In the genomic region with DNA sequence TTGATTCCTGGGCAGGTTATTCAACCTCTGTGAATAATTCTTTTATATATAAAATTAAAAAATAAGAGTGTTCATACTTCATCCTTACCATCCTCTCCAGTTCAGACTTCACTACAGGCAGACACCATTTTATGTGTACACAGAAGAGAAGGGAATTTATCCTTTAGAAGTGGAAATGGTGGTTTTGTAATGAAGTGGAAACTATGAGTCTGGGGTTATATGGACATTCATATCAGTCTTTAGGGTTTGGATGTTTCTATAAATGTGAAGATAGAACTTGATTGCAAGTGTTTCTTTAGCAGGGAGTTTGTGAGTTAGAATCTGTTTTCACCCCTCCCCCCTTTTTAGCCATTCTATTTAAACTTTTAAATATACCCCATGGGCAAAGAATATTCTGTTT, we compare ENCODE assay signal across 8 mouse cellular contexts. TPM values are rescaled to one million over a fixed set of nuclear protein-coding genes. Genes with fewer than 3 reads are reported as not detected.
DNase-seq lines count a peak whose midpoint lies in the region; ATAC-seq and TF ChIP-seq lines count a peak whose summit lies in the region.

No protein-coding gene starts in this region.

- no peak overlapping the region for H3K9ac ChIP-seq in heart, adult 2 months (ENCODE audit: low read depth, low read length)
- no peak overlapping the region for H3K9ac ChIP-seq in neural tube, embryonic 11.5 days (ENCODE audit: low read length)
- peak overlapping the region; percentile 99 for H3K9ac ChIP-seq in liver, embryonic 13.5 days
- peak overlapping the region; percentile 93; the same call in 1 of the 2 replicates for H3K9ac ChIP-seq in stomach, postnatal 0 days (ENCODE audit: low read length)

- DNase-seq in heart, adult 2 months: no peak
- no peak for DNase-seq in heart, postnatal 14 days
- no peak for DNase-seq in neural tube, embryonic 11.5 days (ENCODE audit: low spot score)
- no peak for DNase-seq in neural tube, embryonic 10.5 days (ENCODE audit: extremely low spot score, low spot score)
- DNase-seq in liver, embryonic 13.5 days: no peak
- no peak for DNase-seq in stomach, postnatal 0 days (ENCODE audit: low spot score)
- no peak for DNase-seq in retina, postnatal 1 day

- TF ChIP-seq POLR2A in heart, adult 2 months (IDR thresholded peaks at IDR 0.05; ENCODE audit: insufficient read depth, low read depth, low read length): no peak

- H3K27ac ChIP-seq in heart, adult 2 months: peak overlapping the region; percentile 87; the same call in 1 of the 2 replicates
- no peak overlapping the region for H3K27ac ChIP-seq in neural tube, embryonic 11.5 days (ENCODE audit: low read depth, low read length)
- peak overlapping the region; percentile 43; the same call in 1 of the 2 replicates for H3K27ac ChIP-seq in liver, embryonic 13.5 days
- no peak overlapping the region for H3K27ac ChIP-seq in stomach, postnatal 0 days (replicated peaks)

- H3K4me3 ChIP-seq in heart, adult 2 months: peak overlapping the region; percentile 96
- no peak overlapping the region for H3K4me3 ChIP-seq in neural tube, embryonic 11.5 days (ENCODE audit: low read depth, low read length)
- peak overlapping the region; percentile 98 for H3K4me3 ChIP-seq in liver, embryonic 13.5 days (replicated peaks)
- no peak overlapping the region for H3K4me3 ChIP-seq in stomach, postnatal 0 days (ENCODE audit: low read depth, low read length)

- H3K4me1 ChIP-seq in heart, adult 2 months (ENCODE audit: control insufficient read depth, insufficient read depth, low read length): peaks cover 11% of the 10 kb centered on the region
- H3K4me1 ChIP-seq in neural tube, embryonic 11.5 days (ENCODE audit: control insufficient read depth, insufficient read depth, low read length): peaks cover 7% of the 10 kb centered on the region
- H3K4me1 ChIP-seq in liver, embryonic 13.5 days (replicated peaks): peaks cover 52% of the 10 kb centered on the region
- 0 out of 2 replicates have a peak, but pooled peaks cover 3% of the 10 kb centered on the region for H3K4me1 ChIP-seq in stomach, postnatal 0 days (replicated peaks; ENCODE audit: control insufficient read depth, insufficient read depth)

- intact Hi-C loops in heart, adult 2 months (cut with DNase I): no loop called here
- intact Hi-C loops in heart, postnatal 14 days (cut with DNase I): no loop called here

- peaks cover 29% of the 10 kb centered on the region for H3K36me3 ChIP-seq in heart, adult 2 months (ENCODE audit: control insufficient read depth, insufficient read depth, low read length)
- H3K36me3 ChIP-seq in neural tube, embryonic 11.5 days (ENCODE audit: control insufficient read depth, insufficient read depth, low read length): no peaks in the 10 kb centered on the region
- H3K36me3 ChIP-seq in liver, embryonic 13.5 days: no peaks in the 10 kb centered on the region
- no peaks in the 10 kb centered on the region for H3K36me3 ChIP-seq in stomach, postnatal 0 days (ENCODE audit: control insufficient read depth, insufficient read depth, low read length)

- peak overlapping the region; percentile 61 for H3K4me2 ChIP-seq in neural tube, embryonic 11.5 days (ENCODE audit: low read depth)
- peak overlapping the region; percentile 80 for H3K4me2 ChIP-seq in liver, embryonic 13.5 days
- peak overlapping the region; percentile 75; the same call in 1 of the 2 replicates for H3K4me2 ChIP-seq in stomach, postnatal 0 days (replicated peaks; ENCODE audit: low read depth)

- H3K79me2 ChIP-seq in heart, adult 2 months (replicated peaks; ENCODE audit: control insufficient read depth, insufficient read depth, low read length): peaks cover 6% of the 10 kb centered on the region

- TF ChIP-seq EP300 in heart, adult 2 months (IDR thresholded peaks at IDR 0.05; ENCODE audit: insufficient read depth, low read depth, low read length): no peak
- no peak for TF ChIP-seq EP300 in stomach, postnatal 0 days (optimal IDR thresholded peaks at IDR 0.05)

- H3K27me3 ChIP-seq in heart, adult 2 months (ENCODE audit: control insufficient read depth, insufficient read depth, low read length): no peaks in the 10 kb centered on the region
- H3K27me3 ChIP-seq in neural tube, embryonic 11.5 days (ENCODE audit: control insufficient read depth, insufficient read depth, low read length): no peaks in the 10 kb centered on the region
- no peaks in the 10 kb centered on the region for H3K27me3 ChIP-seq in liver, embryonic 13.5 days
- H3K27me3 ChIP-seq in stomach, postnatal 0 days (ENCODE audit: control insufficient read depth, insufficient read depth, low read length): no peaks in the 10 kb centered on the region

- no peak for ATAC-seq in neural tube, embryonic 11.5 days (ENCODE audit: insufficient read depth, low FRiP score, low TSS enrichment)
- no peak for ATAC-seq in liver, embryonic 13.5 days (ENCODE audit: low read depth)
- no peak for ATAC-seq in stomach, postnatal 0 days (ENCODE audit: low FRiP score, low TSS enrichment)
- ATAC-seq in monocyte, adult 5-6 weeks (replicated peaks; ENCODE audit: insufficient number of reproducible peaks, low FRiP score, low TSS enrichment, poor library complexity, severe bottlenecking): no peak

- no peaks in the 10 kb centered on the region for H3K9me3 ChIP-seq in neural tube, embryonic 11.5 days (ENCODE audit: control insufficient read depth, low read length)
- H3K9me3 ChIP-seq in liver, embryonic 13.5 days (replicated peaks): no peaks in the 10 kb centered on the region
- no peaks in the 10 kb centered on the region for H3K9me3 ChIP-seq in stomach, postnatal 0 days (ENCODE audit: control insufficient read depth, low read length)

- no peak for TF ChIP-seq CTCF in heart, adult 2 months (IDR thresholded peaks at IDR 0.05)
- TF ChIP-seq CTCF in stomach, postnatal 0 days (IDR thresholded peaks at IDR 0.05; ENCODE audit: low read depth): no peak

RNA-seq across cellular contexts. Expression of a gene that starts 1.7 kb away (rescaled TPM):
- total RNA-seq in heart, adult 2 months (2021): 10 to 100 TPM; 35.4 to 36.8 TPM
- 8.3 and 18.9 TPM in 2 replicates for polyA plus RNA-seq in heart, adult 2 months (2012; rRNA removed)
- 10 to 100 TPM; 33.7 to 38.1 TPM for total RNA-seq in heart, postnatal 14 days (2021)
- 52.4 and 56.3 TPM in 2 replicates for polyA plus RNA-seq in neural tube, embryonic 11.5 days (2014; fragmentation: Nextera tagmentation; extraction: Ambion mirVana)
- polyA plus RNA-seq in liver, embryonic 13.5 days (2015; fragmentation: Nextera tagmentation; extraction: Ambion mirVana): 27.3 and 37.3 TPM in 2 replicates
- 33.6 TPM in 2 replicates for polyA plus RNA-seq in stomach, postnatal 0 days (2015; fragmentation: Nextera tagmentation; extraction: Ambion mirVana)
- 44.7 to 69.1 TPM (median 57.9 TPM) in 3 replicates for total RNA-seq in monocyte, adult 5-6 weeks (2017)

RNA-seq across cellular contexts. Expression of a gene that starts 52.7 kb away (rescaled TPM):
- total RNA-seq in heart, adult 2 months (2021): 10 to 100 TPM; 33.7 to 48.9 TPM
- polyA plus RNA-seq in heart, adult 2 months (2012; rRNA removed): 34.6 and 50.0 TPM in 2 replicates
- 10 to 100 TPM; 41.9 to 43.6 TPM for total RNA-seq in heart, postnatal 14 days (2021)
- polyA plus RNA-seq in neural tube, embryonic 11.5 days (2014; fragmentation: Nextera tagmentation; extraction: Ambion mirVana): 48.1 and 52.4 TPM in 2 replicates
- 21.5 and 25.8 TPM in 2 replicates for polyA plus RNA-seq in liver, embryonic 13.5 days (2015; fragmentation: Nextera tagmentation; extraction: Ambion mirVana)
- polyA plus RNA-seq in stomach, postnatal 0 days (2015; fragmentation: Nextera tagmentation; extraction: Ambion mirVana): 22.2 and 23.2 TPM in 2 replicates
- 54.7 to 68.7 TPM (median 65.2 TPM) in 3 replicates for total RNA-seq in monocyte, adult 5-6 weeks (2017)

Comparison
In these comparisons a context has a peak if more than half of its experiments do, and no peak if none do; other contexts are left out.
1. H3K27ac ChIP-seq: peak in heart, adult 2 months (single experiment) and liver, embryonic 13.5 days (single experiment); none in neural tube, embryonic 11.5 days (single experiment) and stomach, postnatal 0 days (single experiment).
2. H3K4me3 ChIP-seq: peak in heart, adult 2 months (single experiment) and liver, embryonic 13.5 days (single experiment); none in neural tube, embryonic 11.5 days (single experiment) and stomach, postnatal 0 days (single experiment).
3. H3K9ac ChIP-seq: peak in liver, embryonic 13.5 days (single experiment) and stomach, postnatal 0 days (single experiment); none in heart, adult 2 months (single experiment) and neural tube, embryonic 11.5 days (single experiment).
4. Peak in every context shown above with its lines, with median percentiles within 50 percentile points of each other: H3K4me2 ChIP-seq.